Mouse (Mus musculus) cerebellum, adult 11-12 months (tissue): ENCODE measurements around the gene Atxn7l3.
"Not testable (repeated sequence)": the region's sequence is repeated elsewhere in the genome, so short reads cannot be mapped to it uniquely, and the experiment has no call there.

Experiments used
- DNase-seq: peaks from one replicate; pipeline ENCODE4 v3.0.0; 2022

The Atxn7l3 gene

GRCm38 (mm10) chr11:102294887-102295597 is 1.4 kb downstream of the Atxn7l3 start:
- peak; percentile 68 for DNase-seq

- peak; percentile 27 for DNase-seq
Measured at GRCm38 (mm10) chr11:102294416-102294815, 2.0 kb downstream of the Atxn7l3 start.

GRCm38 (mm10) chr11:102293971-102294370 is 2.5 kb downstream of the Atxn7l3 start:
- peak; percentile 51 for DNase-seq

GRCm38 (mm10) chr11:102291051-102291535 is 5.3 kb downstream of the Atxn7l3 start:
- peak; percentile 52 for DNase-seq

DNA sequence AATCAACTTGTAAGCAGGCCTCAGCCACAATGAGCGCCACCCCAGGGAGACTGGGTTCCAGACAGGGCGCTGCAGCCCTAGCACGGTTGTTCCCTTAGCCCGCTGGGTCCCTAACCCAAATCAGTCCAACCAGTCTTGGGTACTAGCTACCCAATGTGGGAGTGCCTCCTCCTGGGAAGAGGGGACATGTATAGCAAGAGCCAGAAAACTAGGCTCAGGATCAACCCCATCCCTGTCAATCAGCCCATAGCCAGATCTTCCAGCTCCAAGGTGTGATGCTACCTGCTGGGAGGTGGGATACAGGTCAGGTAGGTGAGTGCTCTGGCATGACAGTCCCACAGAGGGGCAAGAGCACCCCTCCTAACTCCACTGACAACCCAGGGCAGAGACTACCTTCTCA is 6.3 kb downstream of the Atxn7l3 start:
- no peak for DNase-seq

DNA sequence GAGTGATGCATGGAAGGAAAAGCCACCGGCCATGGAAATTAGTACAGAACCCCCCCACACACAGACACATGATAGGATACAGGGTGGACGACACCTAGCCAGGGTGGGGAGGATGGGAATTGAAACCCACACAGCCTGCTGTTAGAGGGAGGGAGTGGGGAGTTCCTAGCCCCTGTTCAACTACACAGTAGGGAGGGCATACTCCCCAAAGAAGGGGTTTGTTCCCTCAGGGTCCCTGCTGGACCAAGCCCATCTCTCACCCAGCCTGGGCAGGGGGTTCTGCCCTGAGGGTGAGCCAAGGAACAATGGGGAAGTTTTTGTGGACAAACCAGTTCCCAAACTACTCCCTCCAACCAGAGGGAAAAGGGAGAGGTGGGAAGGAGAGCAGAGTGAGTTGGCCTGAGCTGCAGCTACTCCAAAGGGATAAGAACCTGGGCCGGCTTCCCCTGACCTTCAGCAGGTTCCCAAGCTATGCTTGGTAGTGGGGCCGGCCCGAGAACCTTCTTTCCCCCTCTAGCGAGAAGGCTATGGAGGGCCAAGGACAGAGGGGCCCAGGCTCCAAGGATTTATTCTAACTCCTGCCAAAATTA is 6.8 kb downstream of the Atxn7l3 start:
- DNase-seq: no peak

GRCm38 (mm10) chr11:102288913-102289312 is 7.5 kb downstream of the Atxn7l3 start:
- peak; percentile 17 for DNase-seq

DNA sequence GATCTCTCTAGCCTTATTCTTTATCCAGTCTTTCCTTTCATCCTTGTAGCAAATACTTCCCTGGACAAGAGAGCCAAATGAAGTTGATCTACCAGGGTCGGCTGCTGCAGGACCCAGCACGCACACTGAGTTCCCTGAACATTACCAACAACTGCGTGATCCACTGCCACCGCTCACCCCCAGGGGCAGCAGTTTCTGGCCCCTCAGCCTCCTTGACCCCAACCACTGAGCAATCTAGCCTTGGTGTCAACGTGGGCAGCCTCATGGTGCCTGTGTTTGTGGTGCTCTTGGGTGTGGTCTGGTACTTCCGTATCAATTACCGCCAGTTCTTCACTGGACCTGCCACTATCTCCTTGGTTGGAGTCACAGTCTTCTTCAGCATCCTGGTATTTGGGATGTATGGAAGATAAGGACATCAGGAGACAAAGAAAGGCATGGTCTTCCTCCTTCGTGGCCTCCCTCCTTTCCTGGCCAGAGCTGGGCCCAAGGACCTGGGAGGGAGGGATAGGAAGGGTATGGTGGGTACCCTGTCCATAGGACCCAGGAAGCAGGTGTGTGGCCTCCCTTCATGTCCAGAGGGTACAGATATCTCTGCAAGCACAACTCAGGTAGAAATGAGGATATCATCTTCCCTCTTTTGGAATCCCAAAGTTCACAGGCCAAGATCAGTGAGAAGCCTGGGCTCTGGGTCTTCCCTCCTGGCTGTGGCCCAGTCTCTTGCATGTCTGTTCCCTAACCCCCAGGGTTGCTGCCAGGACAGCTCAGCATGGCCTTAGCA is 8.2 kb downstream of the Atxn7l3 start:
- DNase-seq: peak; percentile 29

DNA sequence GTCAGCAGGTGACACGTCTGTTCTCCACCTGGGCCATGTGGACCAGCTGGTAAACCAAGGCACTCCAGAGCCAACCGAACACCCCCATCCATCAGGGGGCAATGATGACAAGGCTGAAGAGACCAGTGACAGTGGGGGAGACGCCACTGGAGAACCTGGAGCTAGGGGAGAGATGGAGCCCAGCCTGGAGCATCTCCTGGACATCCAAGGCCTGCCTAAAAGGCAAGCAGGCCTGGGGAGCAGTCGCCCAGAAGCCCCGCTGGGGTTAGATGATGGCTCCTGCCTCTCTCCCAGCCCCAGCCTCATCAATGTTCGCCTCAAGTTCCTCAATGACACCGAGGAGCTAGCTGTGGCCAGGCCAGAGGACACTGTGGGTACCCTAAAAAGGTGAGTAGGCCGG is 8.9 kb downstream of the Atxn7l3 start:
- peak; percentile 48 for DNase-seq

DNA sequence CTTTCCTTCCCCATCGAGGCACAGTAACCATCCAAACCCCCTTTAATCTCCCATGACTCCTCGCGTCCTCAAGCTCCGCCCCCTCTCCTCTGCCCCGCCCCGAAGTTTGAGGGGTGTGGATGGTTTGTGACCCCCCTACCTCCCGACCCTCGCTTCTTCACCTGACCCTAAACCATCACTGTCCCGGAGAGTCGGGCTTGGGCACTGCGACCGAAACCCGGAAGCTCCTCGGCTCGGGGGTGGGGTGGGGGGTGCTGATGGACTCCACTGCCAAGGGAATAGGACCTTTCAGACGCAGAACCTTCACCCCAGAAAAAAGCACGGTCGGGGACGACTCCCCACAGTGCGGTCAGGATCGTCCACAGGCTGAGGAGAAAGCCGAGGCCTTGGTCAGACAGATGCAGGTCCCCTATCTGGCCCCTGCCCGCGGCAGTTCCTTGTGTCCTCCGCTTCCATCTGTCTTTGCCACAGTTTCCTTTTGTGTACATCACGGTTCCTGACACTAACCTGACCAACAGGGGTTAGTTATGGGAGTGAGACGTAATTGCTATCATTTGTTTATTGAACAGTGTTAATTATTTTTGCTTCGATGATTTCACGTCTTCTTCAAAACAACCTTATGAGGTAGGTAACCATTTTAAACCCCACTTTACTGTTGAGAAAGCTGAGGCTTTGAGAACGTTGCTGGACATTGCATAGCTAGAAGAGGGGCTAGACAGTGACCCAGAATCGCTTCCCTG is 11.2 kb downstream of the Atxn7l3 start:
- DNase-seq: no peak

DNA sequence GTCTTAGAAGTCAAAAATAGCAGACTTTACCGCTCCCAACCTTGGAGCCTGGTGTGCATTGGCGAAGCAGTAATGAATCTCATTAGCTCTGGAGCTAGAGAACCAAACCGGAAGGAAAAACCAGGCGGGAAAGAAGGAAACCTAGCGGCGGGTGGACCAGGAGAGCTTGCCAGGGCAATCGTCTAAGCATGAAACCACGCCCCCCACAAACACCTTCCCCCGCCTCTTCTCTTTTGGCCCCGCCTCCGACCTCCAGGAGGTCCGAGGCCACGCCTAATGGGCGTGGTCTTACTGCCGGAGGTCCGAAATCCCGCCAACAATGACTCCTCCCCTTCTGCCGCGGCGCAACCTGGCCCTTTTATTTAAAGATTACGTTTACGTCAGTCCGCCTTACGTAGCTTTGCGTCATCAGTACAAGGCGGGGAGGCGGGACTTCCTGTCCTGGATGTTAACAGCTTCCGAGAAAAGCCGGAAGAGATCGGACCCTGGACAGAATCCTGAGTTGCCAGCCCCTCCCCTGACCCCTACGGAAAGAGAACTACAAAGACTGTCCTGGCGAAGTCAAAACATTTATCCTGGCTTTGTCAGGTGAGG is 11.8 kb downstream of the Atxn7l3 start, which contains the start of gene Tmub2:
Gene Tmub2, plus strand, starts transcription at position 431 of the 594 bp plus-strand sequence.
- peak; percentile 96 for DNase-seq

DNA sequence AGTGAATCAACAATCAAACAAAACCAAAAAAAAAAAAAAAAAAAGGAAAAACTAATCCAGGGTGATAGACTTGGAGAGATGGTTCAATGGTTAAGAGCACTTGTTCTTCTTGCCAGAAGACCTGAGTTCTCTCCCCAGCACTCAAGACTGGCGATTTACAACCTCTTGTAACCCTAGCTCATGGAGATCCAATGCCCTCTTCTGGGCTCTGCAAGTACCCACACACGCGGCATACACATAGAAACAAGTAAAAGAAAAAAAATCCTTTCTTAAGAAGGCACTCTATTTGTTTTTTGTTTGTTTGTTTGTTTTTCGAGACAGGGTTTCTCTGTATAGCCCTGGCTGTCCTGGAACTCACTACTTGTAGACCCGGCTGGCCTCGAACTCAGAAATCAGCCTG is 12.5 kb downstream of the Atxn7l3 start:
- no peak for DNase-seq

- not testable (repeated sequence) for DNase-seq
Measured at GRCm38 (mm10) chr11:102280267-102280666, 16.2 kb downstream of the Atxn7l3 start.

GRCm38 (mm10) chr11:102279595-102279994 is 16.8 kb downstream of the Atxn7l3 start:
- no peak for DNase-seq

DNA sequence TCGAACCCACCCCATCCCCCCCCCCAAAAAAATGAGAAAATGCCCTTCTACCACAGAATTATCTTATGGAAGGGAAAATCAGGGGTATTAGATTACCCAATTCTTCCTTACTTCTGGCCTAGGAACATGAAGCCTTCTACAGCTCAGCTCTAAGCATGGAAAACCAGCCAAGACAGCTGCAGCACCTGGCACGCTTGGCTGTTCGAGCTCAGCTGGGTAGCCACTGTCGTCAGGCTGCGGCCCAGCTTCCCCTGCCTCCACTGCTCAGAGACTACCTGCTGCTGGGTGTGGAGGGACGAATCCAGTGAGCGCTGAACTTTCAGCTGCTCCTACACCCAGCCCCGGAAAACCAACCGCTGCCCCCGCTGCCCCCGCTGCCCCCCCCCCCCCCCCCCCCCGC is 18.7 kb downstream of the Atxn7l3 start:
- no peak for DNase-seq

- DNase-seq: peak; percentile 47
Measured at GRCm38 (mm10) chr11:102276411-102276915, 20.0 kb downstream of the Atxn7l3 start.

GRCm38 (mm10) chr11:102268520-102269244 is 27.7 kb downstream of the Atxn7l3 start, which contains the start of gene Asb16:
TSS of gene Asb16 (plus strand) at chr11:102268743.
- DNase-seq: no peak

DNA sequence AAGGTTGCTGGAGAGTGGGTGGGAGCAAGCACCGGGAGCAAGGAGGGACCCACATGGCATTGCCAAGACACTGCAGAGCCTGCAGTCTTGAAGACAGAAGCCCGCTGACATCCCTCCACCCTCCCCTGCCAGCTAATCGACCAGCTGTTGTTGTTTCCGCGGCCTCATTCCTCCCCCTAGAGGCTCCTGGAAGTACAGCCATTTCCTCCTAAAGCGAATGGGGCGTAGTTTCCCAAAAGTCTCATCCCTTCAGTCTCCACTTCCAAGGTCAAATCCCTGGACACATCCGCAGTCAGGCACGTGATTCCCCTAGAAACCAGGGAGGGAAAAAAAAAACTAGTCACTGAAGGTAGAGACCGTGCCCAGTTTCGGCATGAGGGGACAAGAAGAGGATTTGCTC is 29.0 kb downstream of the Atxn7l3 start:
- DNase-seq: peak; percentile 74

- DNase-seq: peak; percentile 39
Measured at GRCm38 (mm10) chr11:102266631-102267355, 29.6 kb downstream of the Atxn7l3 start.

GRCm38 (mm10) chr11:102265816-102266215 is 30.6 kb downstream of the Atxn7l3 start:
- peak; percentile 59 for DNase-seq

GRCm38 (mm10) chr11:102263211-102263610 is 33.2 kb downstream of the Atxn7l3 start:
- DNase-seq: no peak
